Mouse (Mus musculus) hindbrain, embryonic 14.5 days (tissue): ENCODE measurements around the gene Gnb3. TPM values are rescaled to one million over a fixed set of nuclear protein-coding genes. Genes with fewer than 3 reads are reported as not detected.

Experiments used
- ATAC-seq: fragments of 200-750 bp; cut with Nextera tagmentation; 2 replicates; pipeline ENCODE4 v1.8.0; 2017; ENCODE audit warnings: moderate number of reproducible peaks, mild to moderate bottlenecking, moderate TSS enrichment, moderate library complexity; ENCODE audit not compliant: low FRiP score
- DNase-seq: peaks from one replicate; pipeline ENCODE4 v3.0.0-alpha.2; 2015; ENCODE audit warnings: low spot score
- H3K27ac ChIP-seq: fragments of 300-500 bp; sonication (generic); 2 replicates; pipeline ENCODE4 v1.5.1; 2014; ENCODE audit warnings: mild to moderate bottlenecking, moderate library complexity
- H3K27me3 ChIP-seq: fragments of 300-500 bp; sonication (generic); 2 replicates; pipeline ENCODE4 v1.6.1; 2014; ENCODE audit warnings: mild to moderate bottlenecking, low read length, mixed read lengths; ENCODE audit not compliant: control insufficient read depth, insufficient read depth
- H3K36me3 ChIP-seq: fragments of 300-500 bp; sonication (generic); replicated peaks from 2 replicates; pipeline ENCODE4 v1.6.1; 2014; ENCODE audit not compliant: control insufficient read depth, insufficient read depth
- H3K4me1 ChIP-seq: fragments of 300-500 bp; sonication (generic); replicated peaks from 2 replicates; pipeline ENCODE4 v1.6.1; 2014; ENCODE audit warnings: antibody characterized with exemption, low read length, mixed read lengths; ENCODE audit not compliant: control insufficient read depth, insufficient read depth
- H3K4me2 ChIP-seq: fragments of 300-500 bp; sonication (generic); replicated peaks from 2 replicates; pipeline ENCODE4 v1.6.1; 2014; ENCODE audit warnings: mild to moderate bottlenecking, moderate library complexity
- H3K4me3 ChIP-seq: fragments of 300-500 bp; sonication (generic); replicated peaks from 2 replicates; pipeline ENCODE4 v1.5.1; 2014; ENCODE audit warnings: mild to moderate bottlenecking, low read length
- H3K9ac ChIP-seq: fragments of 300-500 bp; sonication (generic); 2 replicates; pipeline ENCODE4 v1.6.1; 2014
- H3K9me3 ChIP-seq: fragments of 300-500 bp; sonication (generic); 2 replicates; pipeline ENCODE4 v1.6.1; 2016; ENCODE audit warnings: low read length; ENCODE audit not compliant: control insufficient read depth
- WGBS: fragments of 180-500 bp; shearing (Covaris S2); extraction: QIAGEN DNeasy Blood & Tissue Kit; methylation state at CpG from one replicate; pipeline ENCODE4 v1.1.7; 2014; 5-methylcytosine and 5-hydroxymethylcytosine counted together
- polyA plus RNA-seq: library from polyadenylated mRNA; unstranded; fragments of >200 nt; fragmentation: Nextera tagmentation; extraction: Ambion mirVana; gene quantifications from 2 replicates; pipeline ENCODE4 v1.2.1, GENCODE M21; 2014

Gnb3 gene
- polyA plus RNA-seq, 1 experiment from 2014 or later, result 0.21 TPM

GRCm38 (mm10) chr6:124859725-124860124, 19.6 kb upstream of the Gnb3 start:
- no peaks in the 10 kb centered on the region for H3K27me3 ChIP-seq
- H3K4me2 ChIP-seq, result peak overlapping the region; percentile 32
- H3K36me3 ChIP-seq, result peaks cover 13% of the 10 kb centered on the region
- H3K4me3 ChIP-seq, result 0 out of 2 replicates have a peak overlapping the region, but pooled peaks have one; percentile 0
- WGBS, result 7% methylated on average over 12 of the region's 12 CpGs
- ATAC-seq (no peak), DNase-seq (peak; percentile 84)
- H3K9me3 ChIP-seq, result no peaks in the 10 kb centered on the region
- peak overlapping the region; percentile 37 for H3K9ac ChIP-seq
- peaks cover 52% of the 10 kb centered on the region for H3K4me1 ChIP-seq
- H3K27ac ChIP-seq, result peak overlapping the region; percentile 55

- Histone ChIP-seq H3K27me3 (no peaks in the 10 kb centered on the region), H3K4me3 (no peak overlapping the region), H3K4me1 (peaks cover 45% of the 10 kb centered on the region), H3K27ac (no peak overlapping the region), H3K9me3 (no peaks in the 10 kb centered on the region), H3K4me2 (peak overlapping the region; percentile 83), H3K36me3 (peaks cover 19% of the 10 kb centered on the region), H3K9ac (0 out of 2 replicates have a peak overlapping the region, but pooled peaks have one; percentile 96)
- DNase-seq, result no peak
- ATAC-seq, result no peak
- WGBS, result 73% methylated on average over 28 of the region's 28 CpGs
Observed at GRCm38 (mm10) chr6:124858561-124859318, 18.7 kb upstream of the Gnb3 start.

GRCm38 (mm10) chr6:124857840-124858530, 17.9 kb upstream of the Gnb3 start:
- Histone ChIP-seq H3K4me2 (peak overlapping the region; percentile 83), H3K4me3 (peak overlapping the region; percentile 71), H3K4me1 (peaks cover 45% of the 10 kb centered on the region), H3K27ac (peak overlapping the region; percentile 98), H3K36me3 (peaks cover 24% of the 10 kb centered on the region), H3K9me3 (no peaks in the 10 kb centered on the region), H3K9ac (peak overlapping the region; percentile 96), H3K27me3 (no peaks in the 10 kb centered on the region)
- ATAC-seq, result no peak
- WGBS, result 17% methylated on average over 26 of the region's 26 CpGs
- DNase-seq, result no peak

- Histone ChIP-seq H3K27ac (peak within 1 kb of the TSS; percentile 98), H3K4me2 (peak within 1 kb of the TSS; percentile 83), H3K4me1 (peaks cover 42% of the 10 kb centered on the region), H3K9ac (peak within 1 kb of the TSS; percentile 96), H3K4me3 (peak within 1 kb of the TSS; percentile 71), H3K27me3 (no peaks in the 10 kb centered on the region), H3K9me3 (no peaks in the 10 kb centered on the region), H3K36me3 (peaks cover 24% of the 10 kb centered on the region)
- DNase-seq (peak; percentile 84), ATAC-seq (peak; percentile 89)
- under 1% methylated on average over 57 of the region's 86 CpGs for WGBS
Observed at GRCm38 (mm10) chr6:124856916-124857839, 17.1 kb upstream of the Gnb3 start, which contains the start of gene P3h3. Gene P3h3 (minus strand): TSS chr6:124857752.

- WGBS, result 6% methylated on average over 14 of the region's 14 CpGs
- H3K4me1 ChIP-seq, result peaks cover 34% of the 10 kb centered on the region
- peak overlapping the region; percentile 98 for H3K27ac ChIP-seq
- no peaks in the 10 kb centered on the region for H3K9me3 ChIP-seq
- peak overlapping the region; percentile 71 for H3K4me3 ChIP-seq
- peak overlapping the region; percentile 83 for H3K4me2 ChIP-seq
- ATAC-seq (peak; percentile 75), DNase-seq (peak; percentile 78)
- H3K9ac ChIP-seq, result peak overlapping the region; percentile 96
- no peaks in the 10 kb centered on the region for H3K27me3 ChIP-seq
- peaks cover 29% of the 10 kb centered on the region for H3K36me3 ChIP-seq
Observed at GRCm38 (mm10) chr6:124856321-124856720, 16.2 kb upstream of the Gnb3 start.

GRCm38 (mm10) chr6:124854647-124855046, 14.6 kb upstream of the Gnb3 start:
- no peak for DNase-seq

GRCm38 (mm10) chr6:124850535-124850934, 10.5 kb upstream of the Gnb3 start:
- DNase-seq (no peak), ATAC-seq (no peak)
- Histone ChIP-seq H3K27ac (no peak overlapping the region), H3K4me3 (no peak overlapping the region), H3K27me3 (no peaks in the 10 kb centered on the region), H3K4me1 (peaks cover 2% of the 10 kb centered on the region; the same call in 1 of the 2 replicates), H3K4me2 (no peak overlapping the region), H3K9ac (no peak overlapping the region), H3K36me3 (peaks cover 28% of the 10 kb centered on the region), H3K9me3 (no peaks in the 10 kb centered on the region)
- WGBS, result 43% methylated on average over 8 of the region's 8 CpGs

More at GRCm38 (mm10) chr6:124854647-124855046, 14.6 kb upstream of the Gnb3 start:
- Histone ChIP-seq H3K4me3 (no peak overlapping the region), H3K4me1 (peaks cover 19% of the 10 kb centered on the region), H3K9ac (no peak overlapping the region), H3K4me2 (no peak overlapping the region), H3K27me3 (no peaks in the 10 kb centered on the region), H3K9me3 (no peaks in the 10 kb centered on the region), H3K27ac (no peak overlapping the region), H3K36me3 (peaks cover 32% of the 10 kb centered on the region)
- WGBS, result 73% methylated on average over 12 of the region's 12 CpGs
- ATAC-seq, result no peak

GRCm38 (mm10) chr6:124847305-124847704, 7.2 kb upstream of the Gnb3 start:
- Histone ChIP-seq H3K4me3 (no peak overlapping the region), H3K36me3 (peaks cover 28% of the 10 kb centered on the region), H3K9ac (0 out of 2 replicates have a peak overlapping the region, but pooled peaks have one; percentile 31), H3K27ac (peak overlapping the region; percentile 62), H3K27me3 (no peaks in the 10 kb centered on the region), H3K4me1 (no peaks in the 10 kb centered on the region; the same call in 1 of the 2 replicates), H3K9me3 (no peaks in the 10 kb centered on the region), H3K4me2 (no peak overlapping the region; the same call in 1 of the 2 replicates)
- peak; percentile 99 for DNase-seq
- peak; percentile 87 for ATAC-seq
- WGBS, result 4% methylated on average over 9 of the region's 9 CpGs
